Mouse (Mus musculus): ENCODE measurements around the gene Ezh1. TPM values are rescaled to one million over a fixed set of nuclear protein-coding genes. Genes with fewer than 3 reads are reported as not detected.

Ezh1 gene
- polyA plus RNA-seq, 1 experiment from 2014 or later, result 12.4 TPM

GRCm38 (mm10) chr11:101146377-101146776 is 79.9 kb downstream of the Ezh1 start:
- no peak for ATAC-seq (replicated peaks; ENCODE audit: low FRiP score)
- 40% methylated on average over 10 of the region's 10 CpGs for WGBS

GRCm38 (mm10) chr11:101143338-101144225 is 82.7 kb downstream of the Ezh1 start:
- no peaks in the 10 kb centered on the region for H3K36me3 ChIP-seq (ENCODE audit: control insufficient read depth, insufficient read depth, low read length)
- H3K27ac ChIP-seq (ENCODE audit: low read depth, low read length), result no peak overlapping the region
- 15% methylated on average over 18 of the region's 19 CpGs for WGBS
- no peaks in the 10 kb centered on the region for H3K9me3 ChIP-seq (ENCODE audit: control insufficient read depth, low read length)
- peak overlapping the region; percentile 34; the same call in 1 of the 2 replicates for H3K4me3 ChIP-seq (ENCODE audit: low read depth, low read length)
- DNase-seq (ENCODE audit: low spot score), result no peak
- H3K4me1 ChIP-seq (replicated peaks; ENCODE audit: control insufficient read depth, insufficient read depth, low read length), result peaks cover 2% of the 10 kb centered on the region; the same call in 1 of the 2 replicates
- peaks cover 37% of the 10 kb centered on the region for H3K27me3 ChIP-seq (replicated peaks; ENCODE audit: control insufficient read depth, insufficient read depth, low read length)
- H3K9ac ChIP-seq (ENCODE audit: low read depth, low read length), result peak overlapping the region; percentile 31; the same call in 1 of the 2 replicates
- H3K4me2 ChIP-seq, result peak overlapping the region; percentile 63
- ATAC-seq (replicated peaks; ENCODE audit: low FRiP score), result no peak

More at GRCm38 (mm10) chr11:101146377-101146776, 79.9 kb downstream of the Ezh1 start:
- no peaks in the 10 kb centered on the region for H3K36me3 ChIP-seq (ENCODE audit: control insufficient read depth, insufficient read depth, low read length)
- no peak overlapping the region for H3K9ac ChIP-seq (ENCODE audit: low read depth, low read length)
- H3K9me3 ChIP-seq (ENCODE audit: control insufficient read depth, low read length), result no peaks in the 10 kb centered on the region
- DNase-seq (ENCODE audit: low spot score), result no peak
- no peak overlapping the region for H3K27ac ChIP-seq (ENCODE audit: low read depth, low read length)
- 0 out of 2 replicates have a peak, but pooled peaks cover 2% of the 10 kb centered on the region for H3K4me1 ChIP-seq (replicated peaks; ENCODE audit: control insufficient read depth, insufficient read depth, low read length)
- peaks cover 13% of the 10 kb centered on the region for H3K27me3 ChIP-seq (replicated peaks; ENCODE audit: control insufficient read depth, insufficient read depth, low read length)
- no peak overlapping the region for H3K4me3 ChIP-seq (ENCODE audit: low read depth, low read length)
- no peak overlapping the region for H3K4me2 ChIP-seq

GRCm38 (mm10) chr11:101142215-101142967 is 83.9 kb downstream of the Ezh1 start:
- Histone ChIP-seq H3K4me2 (no peak overlapping the region), H3K4me3 (ENCODE audit: low read depth, low read length) (no peak overlapping the region), H3K9me3 (ENCODE audit: control insufficient read depth, low read length) (no peaks in the 10 kb centered on the region), H3K27ac (ENCODE audit: low read depth, low read length) (no peak overlapping the region), H3K36me3 (ENCODE audit: control insufficient read depth, insufficient read depth, low read length) (no peaks in the 10 kb centered on the region), H3K9ac (ENCODE audit: low read depth, low read length) (no peak overlapping the region), H3K27me3 (replicated peaks; ENCODE audit: control insufficient read depth, insufficient read depth, low read length) (peaks cover 40% of the 10 kb centered on the region), H3K4me1 (replicated peaks; ENCODE audit: control insufficient read depth, insufficient read depth, low read length) (peaks cover 2% of the 10 kb centered on the region; the same call in 1 of the 2 replicates)
- DNase-seq (ENCODE audit: low spot score) (no peak), ATAC-seq (replicated peaks; ENCODE audit: low FRiP score) (no peak)
- WGBS, result 86% methylated on average over 10 of the region's 10 CpGs

Other genes with a start within 250 kb of the Ezh1 start
- gene Atp6v0a1, start 217.0 kb downstream of the Ezh1 start, polyA plus RNA-seq (2014; fragmentation: Nextera tagmentation; extraction: Ambion mirVana), result 55.4 and 60.0 TPM in 2 replicates
- gene Naglu, start 156.5 kb downstream of the Ezh1 start, polyA plus RNA-seq (2014; fragmentation: Nextera tagmentation; extraction: Ambion mirVana), result 7.7 and 8.0 TPM in 2 replicates
- 0.12 and 0.27 TPM in 2 replicates for gene Hsd17b1, start 148.1 kb downstream of the Ezh1 start, polyA plus RNA-seq (2014; fragmentation: Nextera tagmentation; extraction: Ambion mirVana)
- 43.3 and 45.8 TPM in 2 replicates for gene Coasy, start 143.9 kb downstream of the Ezh1 start, polyA plus RNA-seq (2014; fragmentation: Nextera tagmentation; extraction: Ambion mirVana)
- gene Mlx, start 139.2 kb downstream of the Ezh1 start, polyA plus RNA-seq (2014; fragmentation: Nextera tagmentation; extraction: Ambion mirVana), result 45.3 and 45.6 TPM in 2 replicates
- gene Psmc3ip, start 131.0 kb downstream of the Ezh1 start, polyA plus RNA-seq (2014; fragmentation: Nextera tagmentation; extraction: Ambion mirVana), result 40.7 and 42.8 TPM in 2 replicates
- gene Retreg3, start 106.6 kb downstream of the Ezh1 start, polyA plus RNA-seq (2014; fragmentation: Nextera tagmentation; extraction: Ambion mirVana), result 11.5 and 12.2 TPM in 2 replicates
- gene Tubg1, start 106.5 kb downstream of the Ezh1 start, polyA plus RNA-seq (2014; fragmentation: Nextera tagmentation; extraction: Ambion mirVana), result 82.3 and 85.3 TPM in 2 replicates
- gene Tubg2, start 70.6 kb downstream of the Ezh1 start, polyA plus RNA-seq (2014; fragmentation: Nextera tagmentation; extraction: Ambion mirVana), result 1.3 and 1.8 TPM in 2 replicates
- gene Cntnap1, start 55.9 kb downstream of the Ezh1 start, polyA plus RNA-seq (2014; fragmentation: Nextera tagmentation; extraction: Ambion mirVana), result 0.34 and 0.40 TPM in 2 replicates
- 3.4 and 3.8 TPM in 2 replicates for gene Plekhh3, start 55.1 kb downstream of the Ezh1 start, polyA plus RNA-seq (2014; fragmentation: Nextera tagmentation; extraction: Ambion mirVana)
- gene Ccr10, start 51.0 kb downstream of the Ezh1 start, polyA plus RNA-seq (2014; fragmentation: Nextera tagmentation; extraction: Ambion mirVana), result 0.10 TPM in 1 of 2 replicates, not detected in the other
- 62.4 and 64.2 TPM in 2 replicates for gene Ramp2, start 19.6 kb upstream of the Ezh1 start, polyA plus RNA-seq (2014; fragmentation: Nextera tagmentation; extraction: Ambion mirVana)
- 158 and 163 TPM in 2 replicates for gene Vps25, start 27.2 kb upstream of the Ezh1 start, polyA plus RNA-seq (2014; fragmentation: Nextera tagmentation; extraction: Ambion mirVana)
- gene Wnk4, start 34.1 kb upstream of the Ezh1 start, polyA plus RNA-seq (2014; fragmentation: Nextera tagmentation; extraction: Ambion mirVana), result 18.5 and 19.7 TPM in 2 replicates
- 1.2 and 1.4 TPM in 2 replicates for gene Cntd1, start 52.5 kb upstream of the Ezh1 start, polyA plus RNA-seq (2014; fragmentation: Nextera tagmentation; extraction: Ambion mirVana)
- gene Coa3, start 52.7 kb upstream of the Ezh1 start, polyA plus RNA-seq (2014; fragmentation: Nextera tagmentation; extraction: Ambion mirVana), result 190 and 197 TPM in 2 replicates
- 134 and 148 TPM in 2 replicates for gene Becn1, start 75.8 kb upstream of the Ezh1 start, polyA plus RNA-seq (2014; fragmentation: Nextera tagmentation; extraction: Ambion mirVana)
- gene Psme3, start 89.8 kb upstream of the Ezh1 start, polyA plus RNA-seq (2014; fragmentation: Nextera tagmentation; extraction: Ambion mirVana), result 201 and 221 TPM in 2 replicates
- 2.9 and 3.2 TPM in 2 replicates for gene Aoc2, start 98.6 kb upstream of the Ezh1 start, polyA plus RNA-seq (2014; fragmentation: Nextera tagmentation; extraction: Ambion mirVana)
- 0.08 TPM in 1 of 2 replicates, not detected in the other for gene Aoc3, start 104.1 kb upstream of the Ezh1 start, polyA plus RNA-seq (2014; fragmentation: Nextera tagmentation; extraction: Ambion mirVana)
- not detected in 2 replicates for gene G6pc, start 141.1 kb upstream of the Ezh1 start, polyA plus RNA-seq (2014; fragmentation: Nextera tagmentation; extraction: Ambion mirVana)
- 92.3 and 94.0 TPM in 2 replicates for gene Aarsd1, start 191.2 kb upstream of the Ezh1 start, polyA plus RNA-seq (2014; fragmentation: Nextera tagmentation; extraction: Ambion mirVana)
- gene Gm27029, start 198.3 kb upstream of the Ezh1 start, polyA plus RNA-seq (2014; fragmentation: Nextera tagmentation; extraction: Ambion mirVana), result 8.7 and 9.2 TPM in 2 replicates
- 12.6 and 13.4 TPM in 2 replicates for gene Rundc1, start 198.6 kb upstream of the Ezh1 start, polyA plus RNA-seq (2014; fragmentation: Nextera tagmentation; extraction: Ambion mirVana)
- gene Ptges3l, start 198.9 kb upstream of the Ezh1 start, polyA plus RNA-seq (2014; fragmentation: Nextera tagmentation; extraction: Ambion mirVana), result 3.2 and 5.0 TPM in 2 replicates
- gene Rpl27, start 215.8 kb upstream of the Ezh1 start, polyA plus RNA-seq (2014; fragmentation: Nextera tagmentation; extraction: Ambion mirVana), result 553 and 579 TPM in 2 replicates
- 31.2 and 34.6 TPM in 2 replicates for gene Ifi35, start 221.9 kb upstream of the Ezh1 start, polyA plus RNA-seq (2014; fragmentation: Nextera tagmentation; extraction: Ambion mirVana)
- 3.7 and 5.4 TPM in 2 replicates for gene Rnd2, start 238.5 kb upstream of the Ezh1 start, polyA plus RNA-seq (2014; fragmentation: Nextera tagmentation; extraction: Ambion mirVana)
- 16.8 and 19.5 TPM in 2 replicates for gene Vat1, start 239.8 kb upstream of the Ezh1 start, polyA plus RNA-seq (2014; fragmentation: Nextera tagmentation; extraction: Ambion mirVana)

All from liver, embryonic 11.5 days (tissue).